Mouse (Mus musculus): ENCODE data around the gene Frmd4b. TPM values are rescaled to one million over a fixed set of nuclear protein-coding genes. Genes with fewer than 3 reads are reported as not detected.

Gene Frmd4b
- 1 to 10 TPM; 5.7 to 8.3 TPM for total RNA-seq (2023)

GRCm38 (mm10) chr6:97617266-97617743 is at the start of gene Frmd4b:
Frmd4b (minus strand) TSS chr6:97617541.

GRCm38 (mm10) chr6:97252711-97253221 is 364.6 kb downstream of the Frmd4b start, which contains the start of gene Lmod3:
Lmod3 (minus strand) TSS chr6:97252759.

Other genes starting within 250 kb of the Frmd4b start
- 1 to 10 TPM; 8.7 to 9.4 TPM for gene Mitf, start 189.5 kb upstream of the Frmd4b start, total RNA-seq (2023)